8 mouse cellular contexts compared by ENCODE assay signal in genomic region chr5:23787536-23788389, GRCm38 (mm10). TPM values are rescaled to one million over a fixed set of nuclear protein-coding genes. Genes with fewer than 3 reads are reported as not detected.
DNase-seq lines count a peak whose midpoint lies in the region; ATAC-seq lines count a peak whose summit lies in the region.

Gene Rint1 (plus strand): TSS chr5:23787711.

- peak; percentile 90 for DNase-seq in c-Kit-negative CD71-positive TER-119-positive erythroid progenitor cells, embryonic 14.5 days (ENCODE audit: low read depth, low spot score)
- peak; percentile 84 for DNase-seq in fibroblast of lung, adult 2 months (ENCODE audit: low read depth)
- DNase-seq in kidney, postnatal 14 days: peak; percentile 95
- DNase-seq in liver, embryonic 13.5 days: peak; percentile 90
- peak; percentile 99 for DNase-seq in neural tube, embryonic 10.5 days (ENCODE audit: extremely low spot score, low spot score)

- peak within 1 kb of the TSS; percentile 86 for H3K4me2 ChIP-seq in heart, embryonic 14.5 days (ENCODE audit: low read length)
- peak within 1 kb of the TSS; percentile 72 for H3K4me2 ChIP-seq in liver, embryonic 13.5 days
- H3K4me2 ChIP-seq in stomach, embryonic 16.5 days (ENCODE audit: low read depth, low read length): peak within 1 kb of the TSS; percentile 65

- H3K9ac ChIP-seq in heart, embryonic 14.5 days (ENCODE audit: low read length): peak within 1 kb of the TSS; percentile 85
- H3K9ac ChIP-seq in liver, embryonic 13.5 days: peak within 1 kb of the TSS; percentile 95
- peak within 1 kb of the TSS; percentile 93 for H3K9ac ChIP-seq in stomach, embryonic 16.5 days (ENCODE audit: low read length)

- no peaks in the 10 kb centered on the region for H3K27me3 ChIP-seq in heart, embryonic 14.5 days (ENCODE audit: control insufficient read depth, insufficient read depth, low read length)
- no peaks in the 10 kb centered on the region for H3K27me3 ChIP-seq in liver, embryonic 13.5 days
- H3K27me3 ChIP-seq in stomach, embryonic 16.5 days (ENCODE audit: control insufficient read depth, insufficient read depth, low read length): no peaks in the 10 kb centered on the region

- peaks cover 23% of the 10 kb centered on the region for H3K36me3 ChIP-seq in heart, embryonic 14.5 days (ENCODE audit: control insufficient read depth, insufficient read depth, low read length)
- peaks cover 24% of the 10 kb centered on the region for H3K36me3 ChIP-seq in liver, embryonic 13.5 days
- no peaks in the 10 kb centered on the region for H3K36me3 ChIP-seq in stomach, embryonic 16.5 days (ENCODE audit: control insufficient read depth, insufficient read depth, low read length)

- H3K4me3 ChIP-seq in heart, embryonic 14.5 days (ENCODE audit: control insufficient read depth in 1 of 2, insufficient read depth in 1 of 2, low read depth in 1 of 2, low read length in 2 of 2): peak within 1 kb of the TSS; percentile 61 to 65
- peak within 1 kb of the TSS; percentile 97 for H3K4me3 ChIP-seq in liver, embryonic 13.5 days (replicated peaks)
- H3K4me3 ChIP-seq in stomach, embryonic 16.5 days (replicated peaks; ENCODE audit: low read length): peak within 1 kb of the TSS; percentile 94

- WGBS in heart, embryonic 14.5 days: 2% methylated on average over 47 of the region's 47 CpGs
- 1% methylated on average over 47 of the region's 47 CpGs for WGBS in liver, embryonic 13.5 days (ENCODE audit: insufficient replicate concordance)
- 1% methylated on average over 47 of the region's 47 CpGs for WGBS in stomach, embryonic 16.5 days

- ATAC-seq in CD4-positive, CD25-positive, alpha-beta regulatory T cell, adult 4 months: peak; percentile 79
- ATAC-seq in heart, embryonic 14.5 days (ENCODE audit: insufficient number of reproducible peaks, insufficient read depth, low FRiP score, low read depth): peak; percentile 76
- peak; percentile 78 for ATAC-seq in liver, embryonic 13.5 days (ENCODE audit: low read depth)
- ATAC-seq in stomach, embryonic 16.5 days (ENCODE audit: insufficient read depth, low FRiP score): peak; percentile 86

- peaks cover 0 to 13% of the 10 kb centered on the region in 2 experiments; a peak in 2 of 4 replicates for H3K4me1 ChIP-seq in heart, embryonic 14.5 days (ENCODE audit: control insufficient read depth in 2 of 2, insufficient read depth in 2 of 2, low read length in 2 of 2)
- peaks cover 46% of the 10 kb centered on the region for H3K4me1 ChIP-seq in liver, embryonic 13.5 days (replicated peaks)
- peaks cover 6% of the 10 kb centered on the region for H3K4me1 ChIP-seq in stomach, embryonic 16.5 days (ENCODE audit: control insufficient read depth, insufficient read depth, low read length)

- peak within 1 kb of the TSS; percentile 69 to 82 for H3K27ac ChIP-seq in heart, embryonic 14.5 days (replicated peaks in 1 of 2; ENCODE audit: control insufficient read depth in 1 of 2, insufficient read depth in 1 of 2, low read depth in 2 of 2, low read length in 2 of 2)
- peak within 1 kb of the TSS; percentile 90 for H3K27ac ChIP-seq in liver, embryonic 13.5 days
- peak within 1 kb of the TSS; percentile 86 for H3K27ac ChIP-seq in stomach, embryonic 16.5 days (ENCODE audit: low read length)

- no peaks in the 10 kb centered on the region for H3K9me3 ChIP-seq in heart, embryonic 14.5 days (ENCODE audit: control insufficient read depth, low read length)
- H3K9me3 ChIP-seq in liver, embryonic 13.5 days (replicated peaks): no peaks in the 10 kb centered on the region
- H3K9me3 ChIP-seq in stomach, embryonic 16.5 days (replicated peaks; ENCODE audit: control insufficient read depth, low read length): no peaks in the 10 kb centered on the region

RNA-seq across cellular contexts. Expression of gene Rint1, which starts in this region (rescaled TPM):
- 10 to 100 TPM; 18.3 to 24.0 TPM for polyA plus RNA-seq in CD4-positive, CD25-positive, alpha-beta regulatory T cell, adult 4 months (2017; shearing (Covaris generic))
- polyA plus RNA-seq in heart, embryonic 14.5 days (2014; fragmentation: Nextera tagmentation; extraction: Ambion mirVana): 23.9 and 28.9 TPM in 2 replicates
- 21.9 and 24.3 TPM in 2 replicates for polyA plus RNA-seq in liver, embryonic 13.5 days (2015; fragmentation: Nextera tagmentation; extraction: Ambion mirVana)
- polyA plus RNA-seq in stomach, embryonic 16.5 days (2015; fragmentation: Nextera tagmentation; extraction: Ambion mirVana): 39.3 and 41.0 TPM in 2 replicates

Comparison
In these comparisons a context has a peak if more than half of its experiments do, and no peak if none do; other contexts are left out.
1. Peak in every context shown above with its lines: DNase-seq, ATAC-seq, H3K4me3 ChIP-seq and H3K27ac ChIP-seq.